Mouse (Mus musculus) sigmoid colon, adult 10 weeks (tissue): ENCODE data around the gene H2afj. TPM values are rescaled to one million over a fixed set of nuclear protein-coding genes. Genes with fewer than 3 reads are reported as not detected.

ENCODE experiments used
- polyA plus RNA-seq: library from polyadenylated mRNA; stranded (reverse); fragments of 350-450 nt; fragmentation: Illumina TruSeq; extraction: RNeasy Lipid Tissue Mini Kit (QIAGEN cat#74804); gene quantifications from one replicate; pipeline ENCODE4 v1.2.3, GENCODE M21; 2014; ENCODE audit warnings: low read depth, low replicate concordance

The H2afj gene
- polyA plus RNA-seq: 21.0 TPM

DNA sequence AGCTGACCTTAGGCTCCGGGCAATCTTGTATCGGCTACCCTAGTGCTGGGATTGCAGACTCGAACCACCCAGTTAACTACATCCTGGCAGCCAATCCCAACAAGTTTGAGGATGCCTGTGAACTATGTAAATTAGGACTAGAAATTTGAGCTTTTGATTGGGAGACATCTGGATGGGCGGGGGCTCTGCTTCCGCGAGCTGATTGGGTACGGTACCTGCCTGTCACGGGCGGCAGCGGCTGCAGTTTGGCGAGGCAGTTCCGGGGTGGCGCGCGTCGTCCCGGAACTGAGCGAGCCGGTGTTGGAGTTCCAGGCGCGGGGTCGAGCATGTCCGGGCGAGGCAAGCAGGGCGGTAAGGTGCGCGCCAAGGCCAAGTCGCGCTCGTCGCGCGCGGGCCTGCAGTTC is at the start of gene H2afj:
H2afj (plus strand) TSS at position 231 of the 404 bp plus-strand sequence.

GRCm38 (mm10) chr6:136781377-136781986 is 26.6 kb upstream of the H2afj start, which contains the start of gene Gucy2c:
Gene Gucy2c, minus strand, starts transcription at chr6:136781765.

DNA sequence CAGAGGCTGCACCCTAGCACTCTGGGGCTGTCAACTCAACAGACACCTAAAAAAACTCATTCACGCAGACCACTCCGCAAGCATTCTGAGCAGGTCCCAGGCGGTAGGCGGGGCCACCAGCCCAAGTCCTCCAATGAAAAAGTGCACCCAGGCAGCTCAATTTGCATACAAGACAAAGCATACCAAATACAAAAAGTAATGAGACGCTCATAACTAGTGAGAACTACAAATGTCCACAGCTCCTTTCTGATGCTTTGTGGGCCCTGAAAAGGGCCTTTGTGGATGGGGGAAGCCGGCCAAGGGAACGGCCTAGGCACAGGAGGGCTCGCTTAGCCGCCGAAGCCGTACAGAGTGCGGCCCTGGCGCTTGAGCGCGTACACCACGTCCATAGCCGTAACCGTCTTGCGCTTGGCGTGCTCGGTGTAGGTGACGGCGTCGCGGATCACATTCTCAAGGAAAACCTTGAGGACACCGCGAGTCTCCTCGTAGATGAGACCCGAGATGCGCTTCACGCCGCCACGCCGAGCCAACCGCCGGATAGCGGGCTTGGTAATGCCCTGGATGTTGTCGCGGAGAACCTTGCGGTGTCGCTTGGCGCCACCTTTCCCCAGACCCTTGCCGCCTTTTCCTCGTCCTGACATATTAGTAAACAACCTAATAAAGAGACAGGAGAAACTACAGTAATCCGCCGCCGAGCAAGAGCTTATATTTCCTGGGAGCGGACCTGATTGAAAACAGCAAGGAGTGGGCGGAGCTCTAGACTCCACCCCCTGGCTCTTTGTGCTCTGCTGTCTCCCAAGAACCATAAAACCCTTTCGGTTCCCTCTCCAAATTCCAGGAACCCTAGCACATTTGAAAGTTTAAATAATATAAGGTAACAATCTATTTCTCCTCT is 4.1 kb upstream of the H2afj start, which contains the start of gene Hist4h4:
Hist4h4 (minus strand) TSS at position 677 of the 895 bp plus-strand sequence.

GRCm38 (mm10) chr6:136827516-136827880 is 19.5 kb downstream of the H2afj start, which contains the start of gene BC049715:
Gene BC049715, plus strand, starts transcription at chr6:136827626.

DNA sequence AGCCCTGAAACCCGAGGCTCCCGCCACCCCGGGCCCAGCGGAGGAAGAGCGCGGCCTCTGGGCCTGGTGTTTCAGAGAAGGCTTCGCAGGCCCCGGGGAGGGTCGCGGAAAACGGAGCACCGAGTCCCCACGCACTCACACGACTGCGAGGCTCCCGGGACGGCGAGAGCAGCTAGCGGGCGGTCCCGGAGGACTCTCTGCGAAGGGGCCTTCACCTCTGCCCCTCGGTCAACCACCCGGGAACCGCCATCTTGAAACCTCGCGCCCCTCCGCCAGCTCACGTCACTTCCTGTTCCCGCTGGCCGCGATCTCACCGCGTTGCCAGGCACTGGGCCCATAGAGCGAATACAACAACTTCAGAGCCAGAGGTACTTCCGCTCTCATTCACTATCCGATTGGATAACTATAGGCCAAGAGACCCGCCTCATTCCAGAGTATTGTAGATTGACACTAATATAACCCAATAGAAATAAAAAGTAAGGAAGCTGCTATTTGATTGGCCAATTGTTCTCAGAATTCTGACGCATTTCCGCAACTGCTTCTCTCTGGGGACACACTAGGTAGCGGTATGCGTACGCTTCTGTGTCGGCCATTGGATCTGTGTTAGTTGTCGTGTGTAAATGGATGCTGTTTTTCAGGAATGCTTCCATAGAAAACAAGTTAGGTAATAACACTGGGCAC is 20.0 kb downstream of the H2afj start, which contains the start of gene Wbp11:
Wbp11 (minus strand) TSS at position 353 of the 681 bp plus-strand sequence.

GRCm38 (mm10) chr6:136835352-136835751 is 27.3 kb downstream of the H2afj start, which contains the start of gene Smco3:
Gene Smco3, minus strand, starts transcription at chr6:136835452.

DNA sequence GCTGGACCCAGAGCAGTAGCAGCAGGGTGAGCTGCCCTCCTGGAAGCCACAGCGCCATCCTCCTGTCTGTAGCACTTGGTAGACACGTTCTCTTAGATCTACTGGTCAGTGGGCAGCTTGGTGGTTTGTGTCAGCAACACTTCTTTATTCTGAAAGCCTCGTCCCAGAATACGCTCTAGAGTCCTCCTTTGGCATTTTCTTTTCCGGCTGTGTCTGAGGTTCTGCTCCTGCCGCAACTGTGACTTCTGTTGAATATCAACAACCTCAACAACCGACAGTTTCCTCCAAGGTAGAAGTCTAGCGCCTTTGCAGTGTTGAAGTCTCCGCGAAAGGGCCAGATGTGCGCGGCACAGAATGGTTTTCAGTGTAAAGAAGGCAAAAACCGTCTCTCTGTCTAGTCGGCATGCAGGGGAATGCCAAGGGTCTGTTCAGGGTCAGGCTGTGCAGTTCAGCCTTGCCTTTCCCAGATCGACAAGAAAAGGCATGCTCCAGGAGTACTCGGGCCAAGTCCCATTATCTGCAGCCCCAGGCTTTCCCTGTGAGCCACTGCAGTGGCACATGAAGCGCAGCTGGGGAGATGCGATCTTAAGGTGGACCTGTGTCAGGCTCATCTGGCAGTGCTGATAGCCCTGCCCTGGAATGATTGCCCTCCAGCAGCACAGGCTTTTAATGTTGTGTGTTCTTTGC is 49.3 kb downstream of the H2afj start, which contains the start of gene Art4:
Art4 (minus strand) TSS at position 548 of the 687 bp plus-strand sequence.

Other genes with a start within 250 kb of the H2afj start
- 119 TPM for gene Plbd1, start 146.3 kb upstream of the H2afj start, polyA plus RNA-seq
- gene Gucy2c, start 26.5 kb upstream of the H2afj start, polyA plus RNA-seq: 85.6 TPM
- 0.57 TPM for gene Hist4h4, start 3.8 kb upstream of the H2afj start, polyA plus RNA-seq
- gene BC049715, start 19.4 kb downstream of the H2afj start, polyA plus RNA-seq: 2.9 TPM
- 95.7 TPM for gene Wbp11, start 20.0 kb downstream of the H2afj start, polyA plus RNA-seq
- not detected for gene Smco3, start 27.2 kb downstream of the H2afj start, polyA plus RNA-seq
- gene Art4, start 49.5 kb downstream of the H2afj start, polyA plus RNA-seq: 0.76 TPM
- gene Mgp, start 67.6 kb downstream of the H2afj start, polyA plus RNA-seq: 43.5 TPM
- not detected for gene Erp27, start 113.9 kb downstream of the H2afj start, polyA plus RNA-seq
- gene Pde6h, start 115.6 kb downstream of the H2afj start, polyA plus RNA-seq: 0.32 TPM
- gene Arhgdib, start 133.7 kb downstream of the H2afj start, polyA plus RNA-seq: 19.8 TPM